Mouse (Mus musculus) small intestine, adult 2 months (tissue): Measurements from ENCODE around the gene Nup107. TPM values are rescaled to one million over a fixed set of nuclear protein-coding genes. Genes with fewer than 3 reads are reported as not detected.

Experiments
- H3K27ac ChIP-seq: fragments of 200-500 bp; 2 replicates; pipeline ENCODE4 v1.5.1; 2012; ENCODE audit warnings: low read depth, low read length, control low read depth, inconsistent platforms; ENCODE audit not compliant: insufficient read depth
- H3K27me3 ChIP-seq: fragments of 200-500 bp; 2 replicates; pipeline ENCODE4 v1.6.1; 2012; ENCODE audit warnings: mild to moderate bottlenecking, moderate library complexity, low read length, inconsistent platforms; ENCODE audit not compliant: control insufficient read depth, insufficient read depth
- H3K36me3 ChIP-seq: fragments of 200-500 bp; 2 replicates; pipeline ENCODE4 v1.6.1; 2012; ENCODE audit warnings: mild to moderate bottlenecking, low read length, control low read depth, inconsistent platforms; ENCODE audit not compliant: control insufficient read depth, insufficient read depth
- H3K4me1 ChIP-seq: fragments of 200-500 bp; 2 replicates; pipeline ENCODE4 v1.6.1; 2012; ENCODE audit warnings: low read length, inconsistent platforms, mixed read lengths; ENCODE audit not compliant: control insufficient read depth, insufficient read depth, insufficient read length
- H3K4me3 ChIP-seq: fragments of 200-500 bp; 2 replicates; pipeline ENCODE4 v1.5.1; 2012; ENCODE audit warnings: low read depth, mild to moderate bottlenecking, control low read depth, inconsistent platforms, low read length, moderate library complexity
- CTCF ChIP-seq: fragments of 200-500 bp; IDR thresholded peaks from 2 replicates; pipeline ENCODE4 v1.5.1; 2012; ENCODE audit warnings: low read depth, mild to moderate bottlenecking, control low read depth, inconsistent platforms, low read length, moderate library complexity, mixed read lengths; ENCODE audit not compliant: insufficient replicate concordance, insufficient read length; ENCODE audit errors: extremely low read depth
- POLR2A ChIP-seq: fragments of 200-500 bp; IDR thresholded peaks from 2 replicates; pipeline ENCODE4 v1.6.1; 2012; ENCODE audit warnings: low read depth, mild to moderate bottlenecking, control low read depth, inconsistent platforms, low read length, moderate library complexity
- WGBS: fragments of 180-500 bp; shearing (Covaris S2); methylation state at CpG from one replicate; pipeline ENCODE4 v1.1.7; 2018; 5-methylcytosine and 5-hydroxymethylcytosine counted together
- polyA plus RNA-seq: library from polyadenylated mRNA; depleted of rRNA; stranded (reverse); fragments of >200 nt; gene quantifications from 2 replicates; pipeline ENCODE4 v1.2.3, GENCODE M21; 2012; rRNA removed

The Nup107 gene
- polyA plus RNA-seq, 1 experiment = 3.1 TPM

DNA sequence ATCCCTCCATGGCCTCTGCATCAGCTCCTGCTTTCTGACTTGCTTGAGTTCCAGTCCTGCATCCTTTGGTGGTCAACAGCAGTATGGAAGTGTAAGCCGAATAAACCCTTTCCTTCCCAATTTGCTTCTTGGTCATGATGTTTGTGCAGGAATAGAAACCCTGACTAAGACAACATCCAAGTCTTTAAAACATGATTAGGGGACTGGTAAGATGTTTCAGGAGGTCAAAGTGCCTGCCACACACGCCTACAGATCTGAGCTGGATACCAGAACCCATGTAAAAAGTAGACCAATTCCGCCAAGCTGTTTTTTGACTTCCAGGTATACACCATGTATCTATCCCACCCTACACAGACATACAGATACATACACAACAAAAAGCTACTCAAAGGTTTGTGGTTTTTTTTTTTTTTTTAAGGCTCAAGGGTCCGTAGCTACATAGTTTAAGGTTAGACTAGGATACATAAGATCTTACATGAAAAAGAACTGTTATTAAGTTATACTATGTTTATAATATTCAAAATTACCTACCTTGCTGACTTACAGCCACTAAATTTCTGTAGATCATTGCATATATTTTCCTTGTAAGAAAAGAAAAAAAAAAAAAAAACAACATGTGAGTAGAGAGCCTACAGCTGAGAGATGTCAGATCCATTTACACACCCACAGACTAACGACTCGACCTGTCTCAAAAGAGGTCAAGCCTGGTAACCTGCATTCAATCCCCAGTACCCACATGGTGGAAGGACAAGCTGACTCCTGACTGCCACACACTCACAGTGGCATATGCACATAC, 91.3 kb downstream of the Nup107 start:
- H3K4me1 ChIP-seq = no peaks in the 10 kb centered on the region
- H3K27ac ChIP-seq = no peak overlapping the region
- H3K36me3 ChIP-seq = peaks cover 76% of the 10 kb centered on the region
- 92% methylated on average over 6 of the region's 6 CpGs for whole genome bisulfite sequencing
- no peak overlapping the region for H3K4me3 ChIP-seq
- TF ChIP-seq CTCF (no peak), POLR2A (no peak)
- no peaks in the 10 kb centered on the region for H3K27me3 ChIP-seq

Other genes with a start within 250 kb of the Nup107 start
- 3.1 and 13.8 TPM in 2 replicates for gene Cpm, start 163.2 kb downstream of the Nup107 start, polyA plus RNA-seq
- gene Mdm2, start 81.9 kb downstream of the Nup107 start, polyA plus RNA-seq = 16.2 and 39.2 TPM in 2 replicates
- gene Slc35e3, start 46.3 kb downstream of the Nup107 start, polyA plus RNA-seq = 6.2 and 7.4 TPM in 2 replicates
- 7.9 and 19.2 TPM in 2 replicates for gene Rap1b, start 53.3 kb upstream of the Nup107 start, polyA plus RNA-seq